Mouse (Mus musculus) MEL (cell line): ENCODE data around the gene Plp2. TPM values are rescaled to one million over a fixed set of nuclear protein-coding genes. Genes with fewer than 3 reads are reported as not detected.

Experiments
- DNase-seq: peaks from one replicate; pipeline ENCODE4 v3.0.0; 2011; ENCODE audit warnings: low read depth, low spot score
- H3K27ac ChIP-seq: 2 replicates; pipeline ENCODE4 v1.5.1; 2012; ENCODE audit warnings: low read depth, mild to moderate bottlenecking, control low read depth, low read length, moderate library complexity; ENCODE audit not compliant: control insufficient read depth
- H3K27me3 ChIP-seq, 2 experiments: fragments of 150-350 bp in 1 of 2; sonication (generic) in 1 of 2; 2 replicates each; pipeline ENCODE4 v1.6.1; 2012; ENCODE audit warnings: low read length in 2 of 2, mild to moderate bottlenecking in 2 of 2, improper control_type of control experiment in 1 of 2, moderate library complexity in 1 of 2; ENCODE audit not compliant: insufficient read depth in 2 of 2, control insufficient read depth in 1 of 2
- H3K36me3 ChIP-seq, 2 experiments: 2 replicates each; pipeline ENCODE4 v1.6.1; 2012 to 2014; ENCODE audit warnings: low read length in 2 of 2, improper control_type of control experiment in 1 of 2, inconsistent platforms in 1 of 2, mild to moderate bottlenecking in 1 of 2; ENCODE audit not compliant: insufficient read depth in 2 of 2, control insufficient read depth in 1 of 2
- H3K4me1 ChIP-seq, 2 experiments: fragments of 150-350 bp in 1 of 2; sonication (generic) in 1 of 2; 2 replicates each; pipeline ENCODE4 v1.6.1; 2012; ENCODE audit warnings: low read length in 2 of 2, improper control_type of control experiment in 1 of 2, mild to moderate bottlenecking in 1 of 2; ENCODE audit not compliant: insufficient read depth in 2 of 2, control insufficient read depth in 1 of 2
- H3K4me3 ChIP-seq, 2 experiments: fragments of 150-350 bp in 1 of 2; sonication (generic) in 1 of 2; 2 replicates each; pipeline ENCODE4 v1.5.1; 2012; ENCODE audit warnings: low read depth in 2 of 2, low read length in 2 of 2, mild to moderate bottlenecking in 2 of 2, moderate library complexity in 2 of 2, control low read depth in 1 of 2, improper control_type of control experiment in 1 of 2; ENCODE audit not compliant: control insufficient read depth in 1 of 2, insufficient read depth in 1 of 2
- H3K79me2 ChIP-seq: 2 replicates; pipeline ENCODE4 v1.6.1; 2012; ENCODE audit warnings: mild to moderate bottlenecking, low read length, moderate library complexity; ENCODE audit not compliant: control insufficient read depth, poor library complexity, insufficient read depth
- H3K9ac ChIP-seq: 2 replicates; pipeline ENCODE4 v1.6.1; 2012; ENCODE audit warnings: low read depth, mild to moderate bottlenecking, control low read depth, low read length, moderate library complexity; ENCODE audit not compliant: control insufficient read depth, poor library complexity, severe bottlenecking
- H3K9me3 ChIP-seq: fragments of 150-350 bp; sonication (generic); replicated peaks from 2 replicates; pipeline ENCODE4 v1.6.1; 2012; ENCODE audit warnings: mild to moderate bottlenecking, low read length, improper control_type of control experiment, moderate library complexity; ENCODE audit not compliant: insufficient read depth
- BHLHE40 ChIP-seq: IDR thresholded peaks from 2 replicates; pipeline ENCODE4 v1.6.1; 2012; ENCODE audit warnings: low read depth, mild to moderate bottlenecking, inconsistent platforms, low read length, improper control_type of control experiment, borderline replicate concordance
- CHD2 ChIP-seq: IDR thresholded peaks from 2 replicates; pipeline ENCODE4 v1.6.1; 2011; ENCODE audit warnings: low read length, improper control_type of control experiment
- E2F4 ChIP-seq: IDR thresholded peaks from 2 replicates; pipeline ENCODE4 v1.6.1; 2011; ENCODE audit warnings: low read depth, low read length, improper control_type of control experiment, borderline replicate concordance
- ELF1 ChIP-seq: IDR thresholded peaks from 2 replicates; pipeline ENCODE4 v1.6.1; 2014; ENCODE audit warnings: low read depth, mild to moderate bottlenecking, inconsistent platforms, low read length, improper control_type of control experiment, moderate library complexity
- EP300 ChIP-seq, 2 experiments: IDR thresholded peaks; 2 replicates each; pipeline ENCODE4 v1.6.1; 2011; ENCODE audit warnings: improper control_type of control experiment in 2 of 2, low read length in 2 of 2, low read depth in 1 of 2, mild to moderate bottlenecking in 1 of 2
- GABPA ChIP-seq: IDR thresholded peaks from 2 replicates; pipeline ENCODE4 v1.6.1; 2012; ENCODE audit warnings: low read depth, mild to moderate bottlenecking, inconsistent platforms, low read length, improper control_type of control experiment, moderate library complexity
- HCFC1 ChIP-seq: IDR thresholded peaks from 2 replicates; pipeline ENCODE4 v1.6.1; 2012; ENCODE audit warnings: low read depth, mild to moderate bottlenecking, inconsistent platforms, low read length, improper control_type of control experiment, moderate library complexity
- JUND ChIP-seq: IDR thresholded peaks from 2 replicates; pipeline ENCODE4 v1.6.1; 2011; ENCODE audit warnings: low read depth, mild to moderate bottlenecking, improper control_type of control experiment, low read length
- KAT2A ChIP-seq: conservative IDR thresholded peaks from 2 replicates; pipeline ENCODE4 v1.6.1; 2012; ENCODE audit warnings: low read depth, low read length, improper control_type of control experiment, inconsistent platforms
- MAFK ChIP-seq: IDR thresholded peaks from 2 replicates; pipeline ENCODE4 v1.6.1; 2011; ENCODE audit warnings: low read depth, mild to moderate bottlenecking, low read length, improper control_type of control experiment, borderline replicate concordance
- MAZ ChIP-seq: IDR thresholded peaks from 2 replicates; pipeline ENCODE4 v1.6.1; 2012; ENCODE audit warnings: low read depth, mild to moderate bottlenecking, inconsistent platforms, low read length, improper control_type of control experiment
- MEF2A ChIP-seq: IDR thresholded peaks from 2 replicates; pipeline ENCODE4 v1.6.1; 2014; ENCODE audit warnings: low read depth, mild to moderate bottlenecking, inconsistent platforms, low read length, improper control_type of control experiment; ENCODE audit not compliant: poor library complexity, insufficient replicate concordance, severe bottlenecking; ENCODE audit errors: extremely low read depth
- MXI1 ChIP-seq: IDR thresholded peaks from 2 replicates; pipeline ENCODE4 v1.6.1; 2011; ENCODE audit warnings: mild to moderate bottlenecking, low read depth, low read length, improper control_type of control experiment
- MYB ChIP-seq: IDR thresholded peaks from 2 replicates; pipeline ENCODE4 v1.6.1; 2011; ENCODE audit warnings: mild to moderate bottlenecking, low read depth, low read length, improper control_type of control experiment
- NRF1 ChIP-seq: IDR thresholded peaks from 2 replicates; pipeline ENCODE4 v1.6.1; 2014; ENCODE audit warnings: low read depth, mild to moderate bottlenecking, inconsistent platforms, low read length, improper control_type of control experiment, moderate library complexity; ENCODE audit not compliant: poor library complexity, insufficient read depth, severe bottlenecking
- POLR2A ChIP-seq, 2 experiments: IDR thresholded peaks; 2 replicates each; pipeline ENCODE4 v1.6.1; 2011 to 2012; ENCODE audit warnings: low read length in 2 of 2, mild to moderate bottlenecking in 2 of 2, control low read depth in 1 of 2, improper control_type of control experiment in 1 of 2, low read depth in 1 of 2, moderate library complexity in 1 of 2; ENCODE audit not compliant: control insufficient read depth in 1 of 2, insufficient read depth in 1 of 2, poor library complexity in 1 of 2
- POLR2AphosphoS2 ChIP-seq: IDR thresholded peaks from 2 replicates; pipeline ENCODE4 v1.6.1; 2011; ENCODE audit warnings: low read length, improper control_type of control experiment
- POLR2AphosphoS5 ChIP-seq: IDR thresholded peaks from 2 replicates; pipeline ENCODE4 v1.6.1; 2012; ENCODE audit warnings: low read depth, borderline replicate concordance, mild to moderate bottlenecking, inconsistent platforms, low read length, moderate library complexity, mixed read lengths
- RAD21 ChIP-seq: IDR thresholded peaks from 2 replicates; pipeline ENCODE4 v1.6.1; 2011; ENCODE audit warnings: mild to moderate bottlenecking, low read depth, low read length, improper control_type of control experiment
- RCOR1 ChIP-seq: IDR thresholded peaks from 2 replicates; pipeline ENCODE4 v1.6.1; 2012; ENCODE audit warnings: low read depth, mild to moderate bottlenecking, inconsistent platforms, low read length, improper control_type of control experiment
- SIN3A ChIP-seq: IDR thresholded peaks from 2 replicates; pipeline ENCODE4 v1.6.1; 2012; ENCODE audit warnings: low read length, improper control_type of control experiment, inconsistent platforms
- TBP ChIP-seq: IDR thresholded peaks from 2 replicates; pipeline ENCODE4 v1.8.0; 2011; ENCODE audit warnings: low read depth, low read length, improper control_type of control experiment
- TCF12 ChIP-seq: IDR thresholded peaks from 2 replicates; pipeline ENCODE4 v1.6.1; 2014; ENCODE audit warnings: low read depth, mild to moderate bottlenecking, inconsistent platforms, low read length, improper control_type of control experiment, moderate library complexity
- UBTF ChIP-seq: IDR thresholded peaks from 2 replicates; pipeline ENCODE4 v1.6.1; 2012; ENCODE audit warnings: low read depth, mild to moderate bottlenecking, inconsistent platforms, low read length, improper control_type of control experiment, moderate library complexity, borderline replicate concordance; ENCODE audit not compliant: insufficient read depth
- USF2 ChIP-seq, 2 experiments: IDR thresholded peaks; 2 replicates each; pipeline ENCODE4 v1.6.1; 2011 to 2012; ENCODE audit warnings: improper control_type of control experiment in 2 of 2, low read length in 2 of 2, borderline replicate concordance in 1 of 2, inconsistent platforms in 1 of 2, low read depth in 1 of 2, mild to moderate bottlenecking in 1 of 2; ENCODE audit not compliant: insufficient read depth in 1 of 2
- ZC3H11A ChIP-seq: IDR thresholded peaks from 2 replicates; pipeline ENCODE4 v1.6.1; 2012; ENCODE audit warnings: low read depth, mild to moderate bottlenecking, inconsistent platforms, low read length, improper control_type of control experiment
- ZKSCAN1 ChIP-seq: IDR thresholded peaks from 2 replicates; pipeline ENCODE4 v1.6.1; 2012; ENCODE audit warnings: low read depth, mild to moderate bottlenecking, inconsistent platforms, low read length, improper control_type of control experiment, moderate library complexity
- polyA plus RNA-seq, 2 experiments: library from polyadenylated mRNA; stranded (reverse) in 1 of 2; unstranded in 1 of 2; fragments of >175 nt in 1 of 2; fragments of >200 nt in 1 of 2; gene quantifications; 2 replicates each; pipeline versions ENCODE4 v1.2.1 to v1.2.4; 2012; ENCODE audit warnings: low replicate concordance in 2 of 2, low read depth in 1 of 2; ENCODE audit not compliant: insufficient read length in 2 of 2, insufficient read depth in 1 of 2, missing spikeins in 1 of 2
- total RNA-seq: library from RNA; depleted of rRNA; stranded (reverse); fragments of 300-350 nt; gene quantifications from 2 replicates; pipeline ENCODE4 v1.2.3, GENCODE M21; 2012

The Plp2 gene
- total and polyA plus RNA-seq, 3 experiments: 95.7 to 407 (median 163) TPM

- H3K4me3 ChIP-seq: no peak overlapping the region
- DNase-seq: no peak
- H3K9ac ChIP-seq: no peak overlapping the region
- peaks cover 0 to 6% of the 10 kb centered on the region in 2 experiments; a peak in 2 of 4 replicates for H3K4me1 ChIP-seq
- no peaks in the 10 kb centered on the region for H3K79me2 ChIP-seq
- no peak overlapping the region for H3K27ac ChIP-seq
- no peaks in the 10 kb centered on the region for H3K9me3 ChIP-seq
- TF ChIP-seq SIN3A (no peak), GABPA (no peak), BHLHE40 (no peak), USF2 (IDR thresholded peaks at IDR 0.05; ENCODE audit: borderline replicate concordance in 1 of 2, insufficient read depth in 1 of 2, low read depth in 1 of 2, low read length in 2 of 2) (no peak), MAFK (no peak), MYB (no peak), RCOR1 (no peak), EP300 (IDR thresholded peaks at IDR 0.05; ENCODE audit: low read depth in 1 of 2, low read length in 2 of 2) (no peak), ZC3H11A (no peak), JUND (no peak), NRF1 (no peak), MEF2A (no peak), TCF12 (no peak), POLR2A (IDR thresholded peaks at IDR 0.05; ENCODE audit: control insufficient read depth in 1 of 2, insufficient read depth in 1 of 2, low read depth in 1 of 2, low read length in 2 of 2, poor library complexity in 1 of 2) (no peak), ELF1 (no peak), POLR2AphosphoS5 (no peak), TBP (no peak), MAZ (no peak), CHD2 (no peak)
- TF ChIP-seq, all 39 proteins: peak for 0
- no peaks in the 10 kb centered on the region for H3K36me3 ChIP-seq
- H3K27me3 ChIP-seq: no peaks in the 10 kb centered on the region
Measured at GRCm38 (mm10) chrX:7662936-7663335, 8.3 kb downstream of the Plp2 start.

- H3K27me3 ChIP-seq: peaks cover 2% of the 10 kb centered on the region in 2 experiments; a peak in 2 of 4 replicates
- H3K79me2 ChIP-seq: no peaks in the 10 kb centered on the region; the same call in 1 of the 2 replicates
- H3K4me1 ChIP-seq: peaks cover 0 to 6% of the 10 kb centered on the region in 2 experiments; a peak in 2 of 4 replicates
- no peak for DNase-seq
- H3K27ac ChIP-seq: no peak overlapping the region
- H3K4me3 ChIP-seq: no peak overlapping the region
- no peaks in the 10 kb centered on the region for H3K36me3 ChIP-seq
- no peak for TF ChIP-seq UBTF
- no peak for TF ChIP-seq MAFK
- TF ChIP-seq HCFC1: no peak
- no peak for TF ChIP-seq ZC3H11A
- no peak for TF ChIP-seq KAT2A
- TF ChIP-seq POLR2AphosphoS5: no peak
- no peak for TF ChIP-seq E2F4
- TF ChIP-seq SIN3A: no peak
- TF ChIP-seq POLR2AphosphoS2: no peak
- TF ChIP-seq NRF1: no peak
- TF ChIP-seq MXI1: no peak
- TF ChIP-seq GABPA: no peak
- TF ChIP-seq ZKSCAN1: no peak
- TF ChIP-seq RAD21: no peak
- no peaks in the 10 kb centered on the region for H3K9me3 ChIP-seq
- no peak overlapping the region for H3K9ac ChIP-seq
Measured at GRCm38 (mm10) chrX:7661086-7661485, 10.1 kb downstream of the Plp2 start.
